Mouse (Mus musculus): ENCODE results near the gene Cnot2. TPM values are rescaled to one million over a fixed set of nuclear protein-coding genes. Genes with fewer than 3 reads are reported as not detected.

Cnot2 gene
- 28.2 and 45.0 TPM in 2 replicates for polyA plus RNA-seq (2012; rRNA removed)

DNA sequence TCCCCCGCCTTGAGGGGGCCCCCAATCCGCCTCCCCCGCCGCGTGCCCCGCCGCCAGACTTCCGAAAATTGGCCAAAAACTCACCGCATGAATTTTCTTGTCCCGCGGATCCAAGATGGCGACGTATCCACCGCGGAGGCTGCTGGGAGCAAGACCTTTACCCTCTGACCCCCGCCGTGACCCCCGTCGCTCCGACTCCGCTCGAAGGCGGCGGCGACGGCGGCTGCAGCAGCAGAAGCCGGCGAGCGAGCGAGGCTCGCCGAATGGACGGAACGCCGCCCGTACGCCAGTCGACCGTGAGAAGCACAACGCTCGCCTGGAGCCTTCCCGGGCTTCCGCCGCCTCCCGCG is at the start of gene Cnot2:
Cnot2 (minus strand) TSS at position 143 of the 350 bp plus-strand sequence.

DNA sequence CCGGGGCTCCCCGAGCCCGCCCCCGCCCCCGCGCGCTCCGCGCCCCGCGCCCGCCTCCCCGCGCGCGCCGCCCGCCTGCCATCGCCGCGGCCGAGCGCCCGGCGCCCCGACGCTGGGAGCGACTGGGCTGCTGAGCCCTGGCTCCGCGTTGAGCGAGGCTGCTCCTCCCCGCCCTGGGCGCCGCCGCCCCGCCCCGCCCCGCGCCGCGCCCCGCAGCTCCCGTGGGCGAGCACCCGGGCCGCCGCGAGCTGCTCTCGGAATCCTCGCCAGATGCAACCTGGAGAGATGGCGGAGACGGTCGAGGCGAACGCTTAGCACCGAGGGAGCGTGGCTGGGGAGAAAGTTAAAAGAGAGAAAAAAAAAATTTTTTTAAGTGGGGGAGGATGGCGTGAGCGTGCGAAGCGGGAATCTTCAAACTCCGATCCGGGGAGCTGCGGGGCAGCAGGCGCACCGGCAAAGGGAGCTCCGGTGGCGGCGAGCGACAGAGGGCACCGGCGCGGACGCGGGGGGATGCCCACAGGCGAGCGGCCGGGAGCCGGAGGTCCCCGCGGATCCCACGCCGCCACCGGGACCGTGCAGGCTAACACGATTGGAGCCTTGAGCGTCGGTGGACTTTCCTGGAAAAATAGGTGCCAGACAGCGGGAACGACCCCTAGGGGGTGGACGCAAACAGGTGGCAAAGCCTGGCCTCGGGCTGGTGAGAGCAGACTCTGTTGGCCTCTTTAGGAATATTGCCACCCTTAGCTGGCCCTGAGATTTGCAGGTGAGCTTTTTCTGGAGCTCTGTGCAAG is 107.4 kb downstream of the Cnot2 start, which contains the start of gene Kcnmb4:
Kcnmb4 (minus strand) TSS at position 120 of the 791 bp plus-strand sequence.

Other genes starting within 250 kb of the Cnot2 start
- gene Kcnmb4, start 107.6 kb downstream of the Cnot2 start, polyA plus RNA-seq (2012; rRNA removed) = 26.0 and 33.2 TPM in 2 replicates

All from ovary, adult 2 months (tissue).